11 mouse cellular contexts compared by ENCODE assay signal in genomic region chr6:112839391-112839790, GRCm38 (mm10).
A peak's percentile ranks its signal among the peaks of the same experiment; 100 is the strongest.
DNase-seq lines count a peak whose midpoint lies in the region; ATAC-seq lines count a peak whose summit lies in the region.
"Had no signal": no experiment of that assay in that cellular context is flagged by ENCODE, and none has a peak within 500 bp of the region (broad histone marks: within the 10 kb centered on the region; RNA-seq: fewer than 3 reads in every experiment).

No protein-coding gene starts in this region.

- H3K4me1 ChIP-seq in heart, embryonic 11.5 days (ENCODE audit: control insufficient read depth, insufficient read depth, low read length), result no peaks in the 10 kb centered on the region
- H3K4me1 ChIP-seq in embryonic facial prominence, embryonic 10.5 days, result peaks cover 29% of the 10 kb centered on the region
- H3K4me1 ChIP-seq in midbrain, embryonic 14.5 days (ENCODE audit: control insufficient read depth, insufficient read depth, low read length), result peaks cover 56% of the 10 kb centered on the region
- peaks cover 14% of the 10 kb centered on the region for H3K4me1 ChIP-seq in kidney, embryonic 14.5 days (ENCODE audit: control insufficient read depth, insufficient read depth, low read length)
- peaks cover 22% of the 10 kb centered on the region for H3K4me1 ChIP-seq in liver, embryonic 12.5 days

- no peak overlapping the region for H3K4me2 ChIP-seq in heart, embryonic 11.5 days
- peak overlapping the region; percentile 23 for H3K4me2 ChIP-seq in midbrain, embryonic 14.5 days (ENCODE audit: low read length)
- no peak overlapping the region for H3K4me2 ChIP-seq in kidney, embryonic 14.5 days (replicated peaks; ENCODE audit: low read depth, low read length)
- no peak overlapping the region for H3K4me2 ChIP-seq in liver, embryonic 12.5 days
- H3K4me2 ChIP-seq: limb, embryonic 12.5 days; stomach, embryonic 15.5 days had no signal

- H3K9me3 ChIP-seq in heart, embryonic 11.5 days (replicated peaks; ENCODE audit: control insufficient read depth, low read length), result no peaks in the 10 kb centered on the region
- no peaks in the 10 kb centered on the region for H3K9me3 ChIP-seq in embryonic facial prominence, embryonic 10.5 days
- H3K9me3 ChIP-seq in midbrain, embryonic 14.5 days (ENCODE audit: control insufficient read depth, low read length), result no peaks in the 10 kb centered on the region
- no peaks in the 10 kb centered on the region for H3K9me3 ChIP-seq in kidney, embryonic 14.5 days (ENCODE audit: control insufficient read depth, low read length)
- H3K9me3 ChIP-seq in liver, embryonic 12.5 days (replicated peaks), result no peaks in the 10 kb centered on the region
- H3K9me3 ChIP-seq: limb, embryonic 12.5 days; stomach, embryonic 15.5 days had no signal

- no peak overlapping the region for H3K9ac ChIP-seq in heart, embryonic 11.5 days (ENCODE audit: low read depth, low read length)
- H3K9ac ChIP-seq in midbrain, embryonic 14.5 days (replicated peaks; ENCODE audit: low read length), result no peak overlapping the region
- H3K9ac ChIP-seq in kidney, embryonic 14.5 days (ENCODE audit: low read depth, low read length), result no peak overlapping the region
- no peak overlapping the region for H3K9ac ChIP-seq in liver, embryonic 12.5 days
- H3K9ac ChIP-seq: limb, embryonic 12.5 days; stomach, embryonic 15.5 days had no signal

- H3K27ac ChIP-seq in heart, embryonic 11.5 days (ENCODE audit: low read depth, low read length), result no peak overlapping the region
- H3K27ac ChIP-seq in embryonic facial prominence, embryonic 10.5 days (replicated peaks), result peak overlapping the region; percentile 37
- peak overlapping the region; percentile 70 for H3K27ac ChIP-seq in midbrain, embryonic 14.5 days (replicated peaks; ENCODE audit: low read depth, low read length)
- H3K27ac ChIP-seq in kidney, embryonic 14.5 days (ENCODE audit: low read depth, low read length), result no peak overlapping the region
- no peak overlapping the region for H3K27ac ChIP-seq in liver, embryonic 12.5 days
- H3K27ac ChIP-seq: limb, embryonic 12.5 days; stomach, embryonic 15.5 days had no signal

- WGBS in heart, embryonic 11.5 days (ENCODE audit: insufficient replicate concordance), result 59% methylated on average over 3 of the region's 3 CpGs
- 76% methylated on average over 3 of the region's 3 CpGs for WGBS in embryonic facial prominence, embryonic 10.5 days
- WGBS in midbrain, embryonic 14.5 days, result 36% methylated on average over 3 of the region's 3 CpGs
- 79% methylated on average over 3 of the region's 3 CpGs for WGBS in kidney, embryonic 14.5 days
- WGBS in liver, embryonic 12.5 days (ENCODE audit: insufficient replicate concordance), result 56% methylated on average over 3 of the region's 3 CpGs

- H3K4me3 ChIP-seq in heart, embryonic 11.5 days (ENCODE audit: low read depth, low read length), result no peak overlapping the region
- no peak overlapping the region for H3K4me3 ChIP-seq in embryonic facial prominence, embryonic 10.5 days
- H3K4me3 ChIP-seq in midbrain, embryonic 14.5 days (replicated peaks; ENCODE audit: low read depth, low read length), result no peak overlapping the region
- H3K4me3 ChIP-seq in kidney, embryonic 14.5 days (ENCODE audit: low read length), result no peak overlapping the region
- H3K4me3 ChIP-seq in liver, embryonic 12.5 days, result no peak overlapping the region
- H3K4me3 ChIP-seq: limb, embryonic 12.5 days; stomach, embryonic 15.5 days had no signal

- H3K27me3 ChIP-seq in heart, embryonic 11.5 days (ENCODE audit: control insufficient read depth, insufficient read depth, low read length), result no peaks in the 10 kb centered on the region
- no peaks in the 10 kb centered on the region for H3K27me3 ChIP-seq in embryonic facial prominence, embryonic 10.5 days (replicated peaks; ENCODE audit: low read depth, poor library complexity, severe bottlenecking)
- H3K27me3 ChIP-seq in midbrain, embryonic 14.5 days (ENCODE audit: control insufficient read depth, insufficient read depth, low read length), result no peaks in the 10 kb centered on the region
- H3K27me3 ChIP-seq in kidney, embryonic 14.5 days (ENCODE audit: control insufficient read depth, insufficient read depth, low read length), result no peaks in the 10 kb centered on the region
- H3K27me3 ChIP-seq in liver, embryonic 12.5 days (replicated peaks), result no peaks in the 10 kb centered on the region
- H3K27me3 ChIP-seq: limb, embryonic 12.5 days; stomach, embryonic 15.5 days had no signal

- DNase-seq in heart, adult 11 months, result peak; percentile 94
- no peak for DNase-seq in embryonic facial prominence, embryonic 10.5 days (ENCODE audit: low spot score)
- DNase-seq in heart, adult 9 months (ENCODE audit: low spot score in 2 of 2), result peak; percentile 43 to 44
- no peak for DNase-seq in midbrain, embryonic 14.5 days
- DNase-seq in layer of hippocampus, adult 8-10 months (ENCODE audit: low spot score in 2 of 2), result no peak
- DNase-seq: kidney, adult 8-10 months had no signal

- ATAC-seq in heart, embryonic 11.5 days (replicated peaks; ENCODE audit: insufficient number of reproducible peaks, low FRiP score, low TSS enrichment), result no peak
- ATAC-seq in midbrain, embryonic 14.5 days (ENCODE audit: low FRiP score, low TSS enrichment), result no peak
- ATAC-seq in kidney, embryonic 14.5 days (ENCODE audit: low FRiP score, low TSS enrichment), result no peak
- no peak for ATAC-seq in liver, embryonic 12.5 days

- no peaks in the 10 kb centered on the region for H3K36me3 ChIP-seq in heart, embryonic 11.5 days (ENCODE audit: control insufficient read depth, insufficient read depth, low read length)
- no peaks in the 10 kb centered on the region for H3K36me3 ChIP-seq in embryonic facial prominence, embryonic 10.5 days (replicated peaks)
- H3K36me3 ChIP-seq in midbrain, embryonic 14.5 days (ENCODE audit: control insufficient read depth, insufficient read depth, low read length), result no peaks in the 10 kb centered on the region
- H3K36me3 ChIP-seq in kidney, embryonic 14.5 days (ENCODE audit: control insufficient read depth, insufficient read depth, low read length), result no peaks in the 10 kb centered on the region
- no peaks in the 10 kb centered on the region for H3K36me3 ChIP-seq in liver, embryonic 12.5 days
- H3K36me3 ChIP-seq: limb, embryonic 12.5 days; stomach, embryonic 15.5 days had no signal

Comparison
In these comparisons a context has a peak if more than half of its experiments do, and no peak if none do; other contexts are left out.
1. DNase-seq: peak in heart, adult 11 months (single experiment) and heart, adult 9 months (2 of 2); none in embryonic facial prominence, embryonic 10.5 days (single experiment), midbrain, embryonic 14.5 days (single experiment) and layer of hippocampus, adult 8-10 months (0 of 2).
2. H3K27ac ChIP-seq: peak in embryonic facial prominence, embryonic 10.5 days (single experiment) and midbrain, embryonic 14.5 days (single experiment); none in heart, embryonic 11.5 days (single experiment), kidney, embryonic 14.5 days (single experiment) and liver, embryonic 12.5 days (single experiment).